Mouse (Mus musculus): ENCODE results near the gene Pqlc3.

DNA sequence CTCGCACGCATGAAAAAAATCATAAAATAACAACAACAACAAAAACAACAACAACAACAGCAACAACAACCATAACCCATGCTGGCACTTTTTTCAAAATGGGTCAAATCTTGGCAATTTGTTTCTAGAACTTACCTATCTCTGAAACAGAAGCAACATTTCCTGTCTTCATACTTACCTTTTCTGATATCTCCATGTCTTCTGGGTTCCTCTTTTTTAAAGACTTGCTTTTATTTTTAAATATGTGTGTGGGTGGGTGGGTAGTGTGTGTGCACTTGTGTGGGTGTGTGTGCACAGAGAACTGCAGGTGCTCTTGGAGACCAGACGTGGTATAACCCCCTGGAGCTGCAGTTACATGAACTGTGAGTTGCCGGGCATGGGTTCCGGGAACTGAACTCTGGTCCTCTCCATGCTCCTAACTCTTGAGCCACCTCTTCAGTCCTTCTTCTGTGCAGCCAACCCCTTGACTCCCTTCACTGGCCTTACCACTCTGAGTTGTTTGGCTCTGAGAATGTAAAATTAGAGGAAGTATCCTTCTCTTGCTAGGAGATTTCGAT lies 24.4 kb upstream of the Pqlc3 start:
- TF ChIP-seq CTCF (IDR thresholded peaks at IDR 0.05; ENCODE audit: low read depth, low read length) (no peak), POLR2A (IDR thresholded peaks at IDR 0.05; ENCODE audit: borderline replicate concordance, low read depth, low read length) (no peak)

Data from bone marrow macrophage, adult 2 months (primary cell).